Mouse (Mus musculus): ENCODE measurements around the gene Esam.

Esam gene

GRCm38 (mm10) chr9:37530888-37531705 is 3.2 kb downstream of the Esam start:
- DNase-seq (ENCODE audit: low spot score): peak; percentile 66

- DNase-seq (ENCODE audit: low spot score): no peak
Measured at GRCm38 (mm10) chr9:37536851-37537250, 9.0 kb downstream of the Esam start.

- DNase-seq (ENCODE audit: low spot score): no peak
Measured at GRCm38 (mm10) chr9:37537658-37538250, 9.9 kb downstream of the Esam start.

DNA sequence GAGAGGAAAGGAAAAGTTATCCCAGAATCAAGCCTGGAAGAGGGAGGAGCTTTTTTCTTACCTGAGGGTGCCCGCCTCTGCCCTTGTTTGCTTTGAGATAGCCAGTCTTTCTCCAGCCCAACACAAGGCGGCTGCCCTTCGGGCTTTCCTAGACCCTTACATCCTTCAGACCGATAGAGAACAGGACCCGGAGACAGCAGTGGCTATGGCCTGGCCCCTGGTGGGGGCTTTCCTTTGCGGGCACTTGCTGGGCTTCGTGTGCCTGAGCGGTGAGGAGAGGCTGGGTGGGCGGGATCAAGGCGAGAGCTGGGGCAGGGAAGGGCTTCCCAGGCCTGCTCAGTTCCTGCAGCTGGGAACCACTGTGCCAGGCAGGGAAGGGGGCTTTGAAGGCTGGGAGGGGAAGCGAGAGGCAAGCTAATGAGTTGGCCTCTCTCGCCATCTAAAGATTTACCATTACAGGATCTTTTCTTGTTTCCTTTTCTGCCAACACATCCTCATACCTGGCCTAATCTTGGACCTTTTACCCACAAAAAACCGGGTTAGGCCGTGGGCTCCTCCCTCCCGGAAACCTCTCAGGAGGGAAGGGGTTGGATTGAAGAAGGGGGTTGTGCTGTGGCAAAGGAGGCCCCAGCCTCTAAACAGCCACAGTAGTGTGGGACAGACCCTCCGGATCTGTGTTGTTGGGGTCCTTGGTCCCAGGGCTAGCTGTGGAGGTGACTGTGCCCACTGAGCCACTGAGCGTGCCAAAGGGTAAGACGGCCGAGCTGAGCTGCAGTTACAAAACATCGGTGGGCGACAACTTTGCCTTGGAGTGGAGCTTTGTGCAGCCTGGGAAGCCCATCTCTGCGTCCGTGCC is 11.5 kb downstream of the Esam start, which contains the start of gene Vsig2:
Gene Vsig2 (plus strand): TSS at position 86 of the 856 bp plus-strand sequence.
- peak; percentile 21 for DNase-seq (ENCODE audit: low spot score)

- no peak for DNase-seq (ENCODE audit: low spot score)
Measured at GRCm38 (mm10) chr9:37540226-37540625, 12.3 kb downstream of the Esam start.

DNA sequence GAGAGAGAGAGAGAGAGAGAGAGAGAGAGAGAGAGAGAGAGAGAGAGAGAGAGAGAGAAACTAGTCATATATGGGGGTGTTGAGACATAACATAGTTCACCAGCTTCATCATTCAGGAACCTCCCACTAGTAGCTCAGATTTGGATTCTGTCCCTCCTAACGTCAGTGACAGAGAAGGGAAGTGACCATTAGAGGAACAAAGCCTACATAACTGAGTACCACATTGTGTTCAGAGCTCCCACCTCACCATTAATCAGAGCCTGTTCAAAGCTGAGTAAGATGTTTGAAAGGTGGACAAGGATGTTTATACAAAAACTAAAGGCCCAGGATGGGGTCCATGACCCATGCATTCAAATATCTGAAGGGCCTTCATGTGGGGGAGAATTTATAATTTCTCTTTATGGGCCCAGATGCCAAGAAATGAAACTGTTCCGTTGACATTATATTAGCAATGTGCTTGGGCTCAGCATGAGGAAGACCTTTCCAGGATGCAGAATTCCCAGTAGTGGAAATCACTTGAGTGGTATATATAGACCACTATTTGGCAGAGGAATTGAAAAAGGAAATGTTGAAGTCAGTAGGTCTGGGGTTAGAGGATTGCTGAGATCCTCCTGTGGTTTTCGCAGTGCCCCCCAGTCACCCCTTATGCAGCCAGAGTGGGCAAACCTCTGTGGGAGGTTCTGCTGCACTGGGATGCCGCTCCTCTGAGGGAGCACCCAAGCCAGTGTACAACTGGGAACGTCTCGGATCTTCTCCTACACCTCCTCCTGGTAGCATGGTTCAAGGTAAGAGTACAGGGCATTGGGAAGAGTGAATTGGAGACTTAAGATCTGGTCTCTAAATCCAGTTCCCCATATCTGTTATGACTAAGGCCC is 13.1 kb downstream of the Esam start:
- no peak for DNase-seq (ENCODE audit: low spot score)

GRCm38 (mm10) chr9:37541851-37542642 is 14.2 kb downstream of the Esam start:
- no peak for DNase-seq (ENCODE audit: low spot score)

DNA sequence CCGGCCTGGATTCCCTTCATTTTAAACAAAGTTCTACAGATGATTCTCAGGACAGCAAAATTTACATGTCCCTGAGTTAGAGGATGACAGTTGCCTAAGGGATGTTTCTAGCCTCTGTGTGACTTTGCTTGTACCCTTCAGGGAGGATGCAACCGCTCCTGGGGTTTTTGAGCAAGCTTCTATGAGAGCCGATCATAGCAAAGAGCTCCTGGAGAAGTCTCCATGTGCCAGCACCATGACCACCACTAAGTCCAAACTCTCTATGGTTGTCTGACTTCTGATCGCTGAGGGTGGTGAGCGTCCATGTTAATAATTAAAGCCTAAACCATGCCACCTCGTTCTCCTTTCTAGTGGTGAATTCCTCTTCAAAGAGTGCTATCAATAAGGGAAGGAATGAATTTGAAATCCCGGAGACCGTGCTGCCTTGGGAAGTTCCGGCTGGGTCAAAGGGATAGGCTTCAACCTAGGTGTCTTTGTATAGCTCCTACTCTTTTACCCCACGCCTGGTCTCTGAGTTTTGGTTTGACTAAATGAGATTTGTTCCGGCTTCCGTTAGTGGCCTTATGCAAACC is 16.1 kb downstream of the Esam start:
- no peak for DNase-seq (ENCODE audit: low spot score)

GRCm38 (mm10) chr9:37544447-37545165 is 16.7 kb downstream of the Esam start:
- DNase-seq (ENCODE audit: low spot score): peak; percentile 56

- DNase-seq (ENCODE audit: low spot score): no peak
Measured at GRCm38 (mm10) chr9:37545166-37545610, 17.3 kb downstream of the Esam start.

GRCm38 (mm10) chr9:37545847-37546452 is 18.1 kb downstream of the Esam start:
- DNase-seq (ENCODE audit: low spot score): no peak

GRCm38 (mm10) chr9:37546889-37547288 is 19.0 kb downstream of the Esam start:
- no peak for DNase-seq (ENCODE audit: low spot score)

GRCm38 (mm10) chr9:37550435-37550834 is 22.6 kb downstream of the Esam start:
- no peak for DNase-seq (ENCODE audit: low spot score)

DNA sequence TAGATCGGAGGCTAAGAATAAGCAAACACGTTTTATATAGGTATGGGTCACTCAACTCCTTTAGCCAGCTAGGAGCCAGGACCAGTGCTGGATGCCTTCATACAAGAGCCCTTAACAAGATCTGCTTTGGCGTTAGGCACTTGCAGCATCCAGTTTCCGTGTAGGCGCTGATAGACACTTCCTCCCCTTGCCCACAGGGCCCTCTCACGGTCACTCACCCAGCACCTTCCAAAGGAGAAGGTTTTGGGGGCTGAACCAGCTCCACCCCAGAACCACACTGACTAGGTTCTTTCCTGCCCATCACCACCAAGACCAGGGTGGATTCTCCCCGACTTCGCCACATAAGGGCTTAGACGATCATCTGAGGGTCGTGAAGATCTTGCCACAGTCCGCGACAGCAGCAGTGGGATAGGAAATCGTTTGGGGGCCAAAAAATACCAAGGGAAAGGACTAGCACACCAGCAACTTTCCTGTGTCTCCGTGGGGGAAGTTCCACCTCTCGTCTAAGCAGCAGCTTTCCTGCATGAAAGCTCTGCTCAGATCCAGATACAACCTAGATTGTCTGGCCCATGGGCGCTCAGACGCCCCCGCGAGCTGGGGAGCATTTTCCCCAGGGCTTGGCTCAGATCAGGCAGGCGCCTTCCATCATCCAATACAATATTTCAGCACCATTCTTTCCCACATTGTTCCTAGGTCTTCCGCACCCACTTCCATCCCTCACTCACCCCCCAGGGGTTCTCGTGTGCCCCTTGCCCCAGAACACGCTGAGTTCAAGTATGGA is 24.1 kb downstream of the Esam start:
- no peak for DNase-seq (ENCODE audit: low spot score)

DNA sequence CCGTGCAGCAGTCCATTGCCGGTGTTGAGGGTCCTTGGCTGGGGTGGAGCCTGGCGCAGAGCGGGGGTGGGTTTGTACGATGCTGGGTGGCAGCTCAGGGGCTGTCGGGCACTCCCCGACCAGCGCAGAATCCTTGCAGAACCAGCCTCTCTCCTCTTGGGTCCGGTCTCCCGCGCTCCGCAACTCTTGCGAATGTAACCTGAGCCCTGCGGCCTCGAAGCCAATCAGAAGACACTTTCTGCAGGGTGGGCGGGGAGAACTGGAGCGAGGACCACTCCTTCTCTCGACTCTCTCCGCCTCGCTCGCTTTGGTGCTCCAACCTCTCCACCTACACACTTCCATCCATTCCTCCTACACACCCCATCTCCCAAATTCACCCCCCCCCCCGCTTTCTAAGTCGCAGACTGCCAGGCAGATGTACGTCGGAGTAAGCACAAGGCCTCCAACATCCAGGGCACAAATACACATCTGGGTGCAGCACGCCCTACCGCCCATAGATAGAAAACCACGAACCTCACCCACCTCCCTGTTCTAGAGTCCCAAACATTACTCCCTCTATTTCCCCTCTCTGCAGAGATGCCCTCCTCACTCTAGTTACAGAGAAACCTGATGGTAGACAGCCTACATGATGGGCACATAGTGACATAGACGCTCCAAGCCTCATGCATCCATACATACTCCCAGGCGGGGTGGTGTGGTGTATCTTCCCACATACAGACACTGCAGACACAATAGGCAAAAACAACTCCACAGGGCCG is 24.8 kb downstream of the Esam start, which contains the start of gene Nrgn:
Gene Nrgn (minus strand): TSS at position 369 of the 758 bp plus-strand sequence.
- peak; percentile 72 for DNase-seq (ENCODE audit: low spot score)

- no peak for DNase-seq (ENCODE audit: low spot score)
Measured at GRCm38 (mm10) chr9:37554279-37554678, 26.4 kb downstream of the Esam start.

Measured in urinary bladder, postnatal 25 days (tissue).